Mouse (Mus musculus) kidney, adult 2 months (tissue): Measurements from ENCODE around the gene Ppme1. TPM values are rescaled to one million over a fixed set of nuclear protein-coding genes. Genes with fewer than 3 reads are reported as not detected.
A peak's percentile ranks its signal among the peaks of the same experiment; 100 is the strongest.

ENCODE experiments used
- DNase-seq: peaks from one replicate; pipeline ENCODE4 v3.0.0; 2021
- H3K27ac ChIP-seq: fragments of 200-500 bp; 2 replicates; pipeline ENCODE4 v1.5.1; 2012; ENCODE audit warnings: low read depth, low read length, control low read depth, inconsistent platforms; ENCODE audit not compliant: insufficient read depth
- H3K27me3 ChIP-seq: fragments of 200-500 bp; replicated peaks from 2 replicates; pipeline ENCODE4 v1.6.1; 2012; ENCODE audit warnings: mild to moderate bottlenecking, moderate library complexity, low read length, inconsistent platforms; ENCODE audit not compliant: control insufficient read depth, insufficient read depth
- H3K36me3 ChIP-seq: fragments of 200-500 bp; 2 replicates; pipeline ENCODE4 v1.6.1; 2012; ENCODE audit warnings: mild to moderate bottlenecking, moderate library complexity, low read length, inconsistent platforms; ENCODE audit not compliant: control insufficient read depth, insufficient read depth
- H3K4me1 ChIP-seq: fragments of 200-500 bp; 2 replicates; pipeline ENCODE4 v1.6.1; 2011; ENCODE audit warnings: low read length; ENCODE audit not compliant: control insufficient read depth, insufficient read depth
- H3K4me3 ChIP-seq: fragments of 200-500 bp; 2 replicates; pipeline ENCODE4 v1.5.1; 2011; ENCODE audit warnings: mild to moderate bottlenecking, low read depth, low read length, control low read depth; ENCODE audit not compliant: insufficient read depth
- CTCF ChIP-seq: fragments of 200-500 bp; conservative IDR thresholded peaks from 2 replicates; pipeline ENCODE4 v1.5.1; 2011; ENCODE audit warnings: low read depth, mild to moderate bottlenecking, control low read depth, low read length, moderate library complexity, mixed read lengths; ENCODE audit not compliant: insufficient read depth, insufficient read length
- POLR2A ChIP-seq: fragments of 200-500 bp; IDR thresholded peaks from one replicate; pipeline ENCODE4 v1.6.1; 2011; ENCODE audit warnings: low read depth, low read length, control low read depth
- WGBS: fragments of 180-500 bp; shearing (Covaris S2); methylation state at CpG from one replicate; pipeline ENCODE4 v1.1.7; 2018; 5-methylcytosine and 5-hydroxymethylcytosine counted together
- polyA plus RNA-seq: library from polyadenylated mRNA; depleted of rRNA; stranded (reverse); fragments of >200 nt; gene quantifications from 2 replicates; pipeline ENCODE4 v1.2.3, GENCODE M21; 2012; rRNA removed

Ppme1 gene
- 94.0 and 100 TPM in 2 replicates for polyA plus RNA-seq

DNA sequence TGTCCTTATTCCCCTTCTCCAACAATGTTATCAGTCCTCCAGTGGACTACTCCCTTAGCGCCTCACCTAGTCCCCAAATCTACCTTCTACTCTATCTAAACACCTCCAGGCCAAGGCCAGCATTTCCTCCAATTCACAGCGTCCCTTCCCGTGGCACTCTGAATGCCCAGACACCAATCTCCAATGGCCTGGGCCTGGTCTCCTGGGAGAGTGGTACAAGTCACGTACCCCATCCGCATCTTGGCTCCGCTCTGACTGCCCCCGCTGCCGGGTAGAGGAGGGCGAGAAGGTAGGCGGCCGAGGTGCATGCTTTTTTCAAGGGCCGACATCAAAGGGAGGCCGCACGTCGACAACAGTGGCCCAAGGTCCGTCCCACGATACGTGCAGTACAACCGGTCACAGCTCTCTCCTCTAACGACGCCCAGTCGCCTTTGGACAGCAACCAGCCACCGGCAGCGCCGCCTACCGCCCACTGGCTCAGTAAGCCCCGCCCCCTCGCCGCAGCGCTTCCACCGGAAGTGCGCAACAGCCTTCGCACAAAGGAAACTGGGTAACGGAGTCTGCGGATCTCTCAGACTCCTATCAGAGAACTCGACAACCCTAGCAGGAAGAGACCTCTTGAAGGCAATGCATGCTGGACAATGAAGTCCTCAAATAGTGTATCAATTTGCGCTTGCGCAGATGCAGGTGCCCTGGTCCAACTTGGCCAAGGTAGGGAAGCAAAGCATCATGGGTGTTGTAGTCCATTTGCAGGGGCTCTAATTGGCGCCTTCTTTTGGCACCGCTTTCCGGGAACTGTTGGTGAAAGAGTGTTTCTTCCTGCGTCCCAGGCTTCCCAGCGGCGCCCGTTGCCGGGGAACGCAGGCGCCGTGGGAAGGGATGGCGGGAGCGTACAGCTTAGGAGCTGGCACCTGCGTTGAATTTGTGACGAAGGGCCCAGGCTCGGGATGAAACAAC, at the start of gene Ppme1, which contains the start of gene C2cd3:
Gene Ppme1 (minus strand): TSS at position 813 of the 957 bp plus-strand sequence.
Gene C2cd3 (plus strand): TSS at position 739 of the 957 bp plus-strand sequence.
- WGBS, result under 1% methylated on average over 54 of the region's 54 CpGs
- TF ChIP-seq POLR2A (peak; percentile 89), CTCF (peak; percentile 52)
- H3K27ac ChIP-seq, result peak within 1 kb of the TSS; percentile 72
- H3K27me3 ChIP-seq, result no peaks in the 10 kb centered on the region
- H3K36me3 ChIP-seq, result 0 out of 2 replicates have a peak, but pooled peaks cover 1% of the 10 kb centered on the region
- peak; percentile 100 for DNase-seq
- H3K4me3 ChIP-seq, result peak within 1 kb of the TSS; percentile 74
- no peaks in the 10 kb centered on the region for H3K4me1 ChIP-seq

GRCm38 (mm10) chr7:100408684-100409083, 36.6 kb upstream of the Ppme1 start:
- TF ChIP-seq POLR2A (no peak), CTCF (no peak)
- H3K4me1 ChIP-seq, result no peaks in the 10 kb centered on the region
- H3K27me3 ChIP-seq, result no peaks in the 10 kb centered on the region
- WGBS, result 95% methylated on average over 4 of the region's 4 CpGs
- no peak overlapping the region for H3K4me3 ChIP-seq
- no peak overlapping the region for H3K27ac ChIP-seq
- H3K36me3 ChIP-seq, result peaks cover 6% of the 10 kb centered on the region
- DNase-seq, result no peak

DNA sequence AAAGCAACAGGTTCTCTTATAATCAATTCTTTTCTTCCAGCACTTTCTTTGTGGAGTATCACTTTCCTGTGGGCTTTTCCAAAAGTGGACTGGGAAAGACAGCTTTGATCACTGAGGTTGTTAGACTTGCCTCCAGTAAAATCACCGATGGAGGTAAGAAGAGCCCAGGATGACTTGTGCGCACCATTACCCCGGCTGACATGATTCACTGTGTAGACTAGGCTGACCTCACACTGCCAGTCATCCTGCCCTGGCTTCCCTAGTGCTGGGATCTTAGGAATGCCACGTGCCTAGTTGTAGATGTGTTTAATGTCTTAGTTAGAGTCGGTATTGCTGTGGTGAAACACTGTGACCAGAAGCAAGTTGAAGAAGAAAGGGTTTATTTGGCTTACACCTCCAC, 35.6 kb upstream of the Ppme1 start:
- WGBS, result 49% methylated on average over 5 of the region's 5 CpGs
- no peak overlapping the region for H3K4me3 ChIP-seq
- DNase-seq, result no peak
- H3K27me3 ChIP-seq, result no peaks in the 10 kb centered on the region
- peaks cover 6% of the 10 kb centered on the region for H3K36me3 ChIP-seq
- no peak for TF ChIP-seq CTCF
- no peak for TF ChIP-seq POLR2A
- no peaks in the 10 kb centered on the region; the same call in 1 of the 2 replicates for H3K4me1 ChIP-seq
- no peak overlapping the region for H3K27ac ChIP-seq

DNA sequence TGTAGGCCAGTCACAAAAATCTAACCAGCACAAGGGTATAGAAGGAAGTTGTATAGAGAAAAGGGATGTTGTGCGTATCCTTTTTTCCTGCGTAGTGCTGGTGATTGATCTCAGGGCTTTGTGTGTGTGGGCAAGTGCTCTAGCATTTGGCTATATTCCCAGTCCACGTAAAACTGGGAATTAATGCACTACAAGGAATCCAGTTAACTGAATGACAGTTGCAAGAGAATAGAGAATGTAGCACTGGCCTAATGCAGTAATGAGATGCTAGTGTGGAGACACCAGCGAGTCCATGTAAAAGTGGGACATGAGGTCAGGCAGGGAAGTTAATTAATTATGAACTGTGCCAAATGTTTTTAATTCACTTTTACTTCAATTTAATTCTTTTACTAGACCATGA, 30.6 kb upstream of the Ppme1 start:
- no peak for TF ChIP-seq CTCF
- TF ChIP-seq POLR2A, result no peak
- H3K4me3 ChIP-seq, result no peak overlapping the region
- H3K4me1 ChIP-seq, result peaks cover 3% of the 10 kb centered on the region; the same call in 1 of the 2 replicates
- no peak overlapping the region for H3K27ac ChIP-seq
- peak; percentile 26 for DNase-seq
- H3K36me3 ChIP-seq, result peaks cover 4% of the 10 kb centered on the region
- 68% methylated on average over 4 of the region's 4 CpGs for WGBS
- no peaks in the 10 kb centered on the region for H3K27me3 ChIP-seq

- TF ChIP-seq POLR2A, result no peak
- no peak for TF ChIP-seq CTCF
- WGBS, result 33% methylated on average over 4 of the region's 4 CpGs
- DNase-seq, result peak; percentile 44
- Histone ChIP-seq H3K4me3 (no peak overlapping the region), H3K27me3 (no peaks in the 10 kb centered on the region), H3K36me3 (no peaks in the 10 kb centered on the region; the same call in none of the 2 replicates), H3K4me1 (peaks cover 3% of the 10 kb centered on the region; the same call in 1 of the 2 replicates), H3K27ac (no peak overlapping the region)
These were observed 28.9 kb upstream of the Ppme1 start for GRCm38 (mm10) chr7:100400899-100401539.

GRCm38 (mm10) chr7:100399231-100399913, 27.3 kb upstream of the Ppme1 start:
- peaks cover 3% of the 10 kb centered on the region; the same call in 1 of the 2 replicates for H3K4me1 ChIP-seq
- TF ChIP-seq CTCF (no peak), POLR2A (no peak)
- DNase-seq, result peak; percentile 61
- H3K27ac ChIP-seq, result no peak overlapping the region
- H3K27me3 ChIP-seq, result no peaks in the 10 kb centered on the region
- H3K4me3 ChIP-seq, result no peak overlapping the region
- no peaks in the 10 kb centered on the region; the same call in none of the 2 replicates for H3K36me3 ChIP-seq
- WGBS, result 71% methylated on average over 8 of the region's 8 CpGs
